Mouse (Mus musculus): Measurements from ENCODE around the gene Etfrf1.
A peak's percentile ranks its signal among the peaks of the same experiment; 100 is the strongest.

The Etfrf1 gene

GRCm38 (mm10) chr6:145210816-145211338, at the start of gene Etfrf1, which contains the start of gene Casc1:
Gene Etfrf1 (plus strand): TSS chr6:145211134.
Gene Casc1 (minus strand): TSS chr6:145211005.
- DNase-seq (ENCODE audit: low read depth, low spot score): peak; percentile 99

DNA sequence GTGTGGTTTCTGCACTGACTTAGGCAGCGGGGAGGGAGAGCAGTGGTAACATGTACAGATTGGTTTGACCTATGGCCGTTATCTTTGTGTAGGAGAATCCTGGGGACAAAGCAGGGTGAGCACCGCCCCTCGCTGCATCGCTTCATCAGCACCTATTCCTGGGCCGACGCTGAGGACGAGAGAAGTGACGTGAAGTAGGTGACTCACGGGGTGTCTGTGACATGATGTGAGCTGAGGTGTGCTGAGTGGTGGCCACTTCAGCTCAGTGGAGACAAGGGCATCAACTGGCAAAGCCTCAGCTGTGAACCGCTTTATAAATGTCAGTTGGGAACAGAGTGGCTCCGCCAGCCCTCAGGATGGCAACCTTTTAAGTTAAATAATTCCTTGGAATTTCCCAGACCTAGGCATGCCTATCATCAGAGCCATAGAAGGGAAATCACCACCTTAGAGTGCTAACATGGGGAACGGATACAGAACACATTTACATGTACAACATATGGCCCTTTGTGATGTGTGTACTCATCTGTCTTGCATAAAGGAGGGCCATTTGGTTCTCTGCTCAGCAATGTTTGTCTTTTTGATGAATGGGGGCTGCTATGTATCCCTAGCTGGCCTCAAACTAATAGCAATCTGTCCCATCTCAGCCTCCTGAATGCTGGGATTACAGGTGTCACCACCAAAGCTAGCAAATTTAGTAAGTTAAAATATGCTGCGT, 38.9 kb upstream of the Etfrf1 start:
- DNase-seq (ENCODE audit: low read depth, low spot score): no peak

GRCm38 (mm10) chr6:145173781-145174191, 37.1 kb upstream of the Etfrf1 start:
- DNase-seq (ENCODE audit: low read depth, low spot score): no peak

GRCm38 (mm10) chr6:145175571-145175981, 35.4 kb upstream of the Etfrf1 start:
- no peak for DNase-seq (ENCODE audit: low read depth, low spot score)

GRCm38 (mm10) chr6:145176474-145176873, 34.5 kb upstream of the Etfrf1 start:
- no peak for DNase-seq (ENCODE audit: low read depth, low spot score)

- peak; percentile 68 for DNase-seq (ENCODE audit: low read depth, low spot score)
Observed at GRCm38 (mm10) chr6:145179665-145180064, 31.3 kb upstream of the Etfrf1 start.

GRCm38 (mm10) chr6:145182044-145182443, 28.9 kb upstream of the Etfrf1 start:
- no peak for DNase-seq (ENCODE audit: low read depth, low spot score)

GRCm38 (mm10) chr6:145186096-145186495, 24.8 kb upstream of the Etfrf1 start:
- no peak for DNase-seq (ENCODE audit: low read depth, low spot score)

DNA sequence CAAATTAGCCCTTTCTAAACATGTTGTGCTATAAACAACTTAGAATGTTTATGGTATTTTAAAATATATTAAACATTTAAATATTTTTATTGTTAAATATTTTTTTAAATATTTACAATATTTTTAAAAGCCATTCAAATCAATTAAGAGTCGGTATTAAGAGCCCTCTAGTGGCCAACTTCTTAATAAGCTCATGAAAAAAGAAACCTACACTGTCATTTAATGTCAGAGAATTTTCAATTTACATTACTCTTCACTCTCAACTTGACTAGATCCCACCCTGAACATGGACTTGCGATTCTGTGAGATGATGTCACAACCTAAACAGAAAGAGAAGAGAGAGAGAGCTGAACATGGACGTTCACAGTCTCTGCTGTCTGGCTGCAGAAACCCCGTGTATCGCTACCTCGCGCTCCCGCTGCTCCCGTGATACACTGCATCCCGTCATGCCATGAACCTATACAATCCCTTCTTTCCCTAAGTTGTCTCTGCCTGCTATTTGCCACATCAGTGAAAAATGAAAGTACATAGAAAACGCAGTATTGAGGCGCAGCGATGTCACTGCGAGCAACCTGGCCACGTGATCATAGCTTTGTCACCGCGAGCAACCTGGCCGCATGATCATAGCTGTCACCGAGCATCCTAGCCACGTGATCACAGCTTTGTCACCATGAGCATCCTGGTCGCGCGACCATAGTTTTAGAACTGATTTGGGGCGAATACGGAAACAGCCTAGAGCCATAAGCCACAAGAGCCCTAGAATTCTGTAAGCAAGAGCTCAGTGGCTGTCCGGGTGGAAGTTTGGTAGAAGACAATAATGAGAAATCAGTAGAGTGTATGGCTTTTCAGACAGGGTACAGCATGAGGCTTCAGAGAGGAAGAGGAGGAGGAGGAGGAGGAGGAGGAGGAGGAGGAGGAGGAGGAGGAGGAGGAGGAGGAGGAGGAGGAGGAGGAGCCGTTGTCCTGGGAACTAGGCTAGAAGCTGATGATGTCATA, 23.5 kb upstream of the Etfrf1 start:
- DNase-seq (ENCODE audit: low read depth, low spot score): peak; percentile 75

DNA sequence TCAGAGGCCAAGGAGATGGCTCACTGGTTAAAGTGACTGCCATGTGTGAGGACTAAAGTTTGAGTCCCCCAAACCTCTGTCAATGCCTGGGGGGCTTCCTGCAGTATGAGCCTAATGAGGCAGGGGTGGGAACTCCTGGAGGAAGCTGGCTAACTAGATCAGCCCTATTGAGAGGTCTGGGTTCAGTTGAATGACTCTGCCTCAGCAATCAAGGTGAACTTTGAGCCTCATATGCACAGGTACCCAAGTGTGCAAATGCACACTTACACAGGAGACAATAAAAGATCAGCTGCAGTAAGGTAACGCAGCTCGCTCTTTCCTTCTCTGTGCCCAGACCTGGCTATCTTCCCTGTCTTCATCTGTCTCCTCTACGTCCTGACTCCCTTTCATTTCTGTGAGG, 17.9 kb upstream of the Etfrf1 start:
- DNase-seq (ENCODE audit: low read depth, low spot score): no peak

GRCm38 (mm10) chr6:145193446-145193845, 17.5 kb upstream of the Etfrf1 start:
- peak; percentile 29 for DNase-seq (ENCODE audit: low read depth, low spot score)

DNA sequence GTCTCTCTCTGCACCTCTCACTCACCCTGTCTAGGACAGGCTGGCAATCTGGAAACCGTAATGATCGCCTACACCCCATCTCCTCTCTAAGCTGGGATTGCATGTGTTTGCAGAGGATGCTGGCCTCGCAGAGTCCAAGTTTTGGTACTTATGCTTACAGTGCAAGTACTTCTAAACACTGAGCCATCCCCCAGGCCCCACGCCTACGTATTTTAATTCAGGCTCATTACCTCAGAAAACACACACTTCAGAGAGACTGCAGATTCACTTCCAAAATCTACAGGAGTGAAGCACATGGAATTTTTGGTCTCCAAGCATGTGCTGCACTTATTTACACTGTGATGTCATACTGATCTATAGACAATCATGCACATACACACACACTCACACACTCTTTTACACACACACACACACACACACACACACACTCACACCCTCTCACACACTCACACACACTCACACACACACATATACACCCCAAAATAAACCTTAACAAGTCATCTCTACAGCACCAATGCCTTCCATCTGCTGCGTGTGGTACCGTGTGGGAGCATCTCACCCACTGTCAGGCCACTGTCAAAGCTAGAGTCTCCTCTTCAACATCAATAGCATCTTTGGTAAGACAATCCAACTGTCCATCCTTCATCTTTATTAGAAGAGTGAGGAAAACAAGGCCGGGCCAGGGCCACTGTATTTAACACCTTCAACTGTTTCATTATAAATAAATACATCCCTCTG, 12.8 kb upstream of the Etfrf1 start:
- no peak for DNase-seq (ENCODE audit: low read depth, low spot score)

DNA sequence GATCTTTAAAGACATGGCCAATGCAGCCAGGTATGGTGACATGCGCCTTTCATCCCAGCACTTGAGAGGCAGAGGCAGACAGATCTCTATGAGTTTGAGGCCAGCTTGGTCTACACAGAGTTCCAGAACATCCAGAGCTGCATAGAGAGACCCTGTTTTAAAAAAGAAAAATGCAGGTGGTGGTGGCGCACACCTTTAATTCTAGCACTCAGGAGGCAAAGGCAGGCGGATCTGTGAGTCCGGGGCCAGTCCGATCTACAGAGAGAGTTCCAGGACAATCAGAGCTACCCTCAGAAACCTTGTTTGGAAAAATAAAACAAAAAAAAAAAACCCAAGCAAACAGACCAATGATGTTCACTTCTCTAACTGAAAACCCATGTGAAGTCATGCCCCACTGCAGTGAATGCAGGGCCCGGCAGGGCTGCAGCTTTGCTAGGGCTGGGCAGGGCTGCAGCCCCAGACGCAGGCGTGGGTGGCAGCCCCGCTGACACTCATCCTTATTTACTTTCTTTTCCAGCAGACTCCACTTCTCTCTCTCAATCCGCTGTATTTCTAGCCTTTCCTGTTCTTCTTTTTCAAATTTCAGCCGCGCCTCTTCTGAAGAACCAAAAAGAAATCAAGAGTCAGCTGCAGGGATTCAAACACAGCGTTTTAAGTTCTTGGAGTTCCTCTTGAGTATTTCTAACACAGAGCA, 8.4 kb upstream of the Etfrf1 start:
- no peak for DNase-seq (ENCODE audit: low read depth, low spot score)

- DNase-seq (ENCODE audit: low read depth, low spot score): no peak
Observed at GRCm38 (mm10) chr6:145204440-145204839, 6.5 kb upstream of the Etfrf1 start.

- no peak for DNase-seq (ENCODE audit: low read depth, low spot score)
Observed at GRCm38 (mm10) chr6:145205142-145205541, 5.8 kb upstream of the Etfrf1 start.

DNA sequence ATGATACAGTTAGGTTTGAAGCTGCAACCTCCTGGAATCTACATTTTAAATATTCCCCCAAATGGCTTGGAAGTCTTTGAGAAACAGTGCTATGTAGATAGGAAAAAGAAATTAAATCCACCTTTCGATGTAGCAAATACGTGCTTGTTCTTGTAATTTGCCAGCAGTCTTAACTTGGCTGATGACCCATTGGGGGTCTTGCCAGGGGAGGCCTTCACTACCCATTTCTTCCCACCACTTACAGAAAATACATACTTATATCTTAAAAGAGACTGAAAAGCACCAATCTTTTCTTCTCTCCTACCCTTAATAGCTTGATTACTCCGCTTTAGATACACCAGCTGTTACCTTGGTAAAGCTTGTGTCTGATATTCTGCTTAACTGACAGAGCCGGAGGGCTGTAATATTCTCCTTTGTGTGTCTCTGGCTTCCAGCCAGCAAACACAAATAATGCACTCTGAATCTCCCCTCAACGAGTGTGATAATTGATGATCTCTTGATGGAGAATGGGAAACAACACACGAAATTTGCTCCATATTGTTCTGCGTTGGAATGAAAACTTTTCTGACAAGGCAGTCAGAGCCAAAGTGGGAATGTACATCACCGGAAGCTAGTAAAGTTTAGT, 766 bp upstream of the Etfrf1 start:
- no peak for DNase-seq (ENCODE audit: low read depth, low spot score)

DNA sequence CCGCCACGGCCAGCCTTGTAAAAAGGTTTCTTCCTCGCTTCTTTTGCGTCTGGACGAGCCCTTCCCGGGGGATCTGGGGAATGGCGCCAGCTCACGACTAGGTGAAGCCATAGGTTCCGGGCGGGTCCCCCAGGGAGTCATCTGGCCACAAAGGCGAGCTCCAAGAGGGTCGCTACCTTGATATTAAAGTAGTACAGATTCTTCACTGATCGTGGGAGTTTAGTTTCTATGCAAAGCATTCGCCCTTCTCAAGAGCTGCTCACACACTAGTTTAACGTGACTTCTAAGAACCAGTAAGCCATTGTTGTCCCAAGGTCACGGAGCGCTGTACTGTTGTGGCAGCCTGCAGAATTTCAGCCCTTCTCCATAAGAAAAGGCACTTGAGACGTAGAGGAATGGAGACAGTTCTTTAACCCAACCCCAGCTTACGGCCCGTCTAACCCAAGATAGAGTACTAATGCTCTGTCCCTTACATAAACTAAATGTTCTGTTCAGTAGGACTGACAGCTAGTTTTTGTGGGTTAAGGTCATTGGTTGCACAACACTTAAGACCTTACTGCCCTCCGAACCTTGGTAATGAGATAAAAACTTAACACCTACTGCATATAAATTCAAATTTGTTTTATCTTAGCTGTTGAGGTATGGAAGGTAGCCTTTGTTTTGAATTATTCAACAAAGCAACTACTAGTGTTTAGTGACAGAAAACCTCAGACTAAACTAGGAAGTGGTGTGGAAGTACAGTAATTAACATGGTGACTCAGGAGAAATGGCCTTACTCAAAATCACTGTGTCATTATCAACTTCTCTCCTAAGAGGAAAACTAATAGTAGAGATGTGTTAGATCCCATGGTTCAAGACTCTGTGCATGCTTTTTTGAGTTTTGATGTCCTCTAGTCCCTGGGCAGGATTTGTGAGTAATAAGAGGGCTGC, 707 bp downstream of the Etfrf1 start:
- DNase-seq (ENCODE audit: low read depth, low spot score): no peak

- DNase-seq (ENCODE audit: low read depth, low spot score): no peak
Observed at GRCm38 (mm10) chr6:145213916-145214315, 3.0 kb downstream of the Etfrf1 start.

GRCm38 (mm10) chr6:145215826-145216225, 4.9 kb downstream of the Etfrf1 start:
- no peak for DNase-seq (ENCODE audit: low read depth, low spot score)
